Mouse (Mus musculus) kidney, postnatal 10 days (tissue): ENCODE measurements around the gene Rgl3.
A peak's percentile ranks its signal among the peaks of the same experiment; 100 is the strongest.

Experiments used
- DNase-seq: peaks from one replicate; pipeline ENCODE4 v3.0.0; 2021; ENCODE audit warnings: mixed read lengths

Gene Rgl3

DNA sequence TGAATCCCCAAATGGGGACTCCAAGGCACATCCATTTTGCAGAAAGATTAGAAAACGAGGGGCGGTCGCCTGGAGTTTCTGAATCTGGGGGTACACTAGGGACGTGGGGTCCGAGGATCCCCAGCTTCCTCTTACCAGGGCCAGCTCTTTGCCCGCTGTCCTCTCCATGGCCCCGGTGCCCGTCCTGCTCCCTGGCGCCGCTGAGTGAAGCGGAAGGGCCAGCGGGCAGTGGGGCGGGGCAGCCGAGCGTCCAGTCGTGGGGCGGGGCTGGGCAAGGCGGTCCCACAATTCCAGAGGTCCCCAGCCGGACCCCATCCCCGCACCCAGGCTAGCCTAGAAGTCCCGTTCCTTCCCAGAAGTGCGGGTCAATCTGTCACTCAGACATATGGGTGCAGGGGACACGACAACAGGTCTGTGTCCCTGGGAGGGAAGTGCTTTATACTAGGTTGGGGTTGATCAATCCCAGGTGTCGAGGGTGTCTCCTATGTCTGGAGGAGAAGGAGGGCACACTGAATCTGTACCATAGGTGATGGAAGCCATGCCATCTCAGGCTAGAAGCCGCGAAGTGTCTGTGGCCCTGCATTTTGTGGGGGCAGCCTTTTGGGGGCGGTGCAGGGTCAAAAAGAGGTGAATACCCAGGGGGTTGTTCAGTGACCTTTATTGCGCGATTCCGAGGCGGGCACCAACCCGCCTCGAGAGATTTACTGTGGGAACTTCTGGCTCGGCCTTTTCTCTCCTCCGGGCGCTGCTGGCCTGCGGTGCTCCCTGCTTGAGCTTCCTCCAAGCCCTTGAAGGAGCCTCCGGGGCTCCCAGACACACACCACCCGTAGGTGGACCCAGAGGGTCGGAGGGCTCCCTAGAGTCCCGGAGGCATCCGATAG, at the start of gene Rgl3:
Gene Rgl3 (minus strand): TSS at position 217 of the 881 bp plus-strand sequence.
- DNase-seq, result peak; percentile 86

DNA sequence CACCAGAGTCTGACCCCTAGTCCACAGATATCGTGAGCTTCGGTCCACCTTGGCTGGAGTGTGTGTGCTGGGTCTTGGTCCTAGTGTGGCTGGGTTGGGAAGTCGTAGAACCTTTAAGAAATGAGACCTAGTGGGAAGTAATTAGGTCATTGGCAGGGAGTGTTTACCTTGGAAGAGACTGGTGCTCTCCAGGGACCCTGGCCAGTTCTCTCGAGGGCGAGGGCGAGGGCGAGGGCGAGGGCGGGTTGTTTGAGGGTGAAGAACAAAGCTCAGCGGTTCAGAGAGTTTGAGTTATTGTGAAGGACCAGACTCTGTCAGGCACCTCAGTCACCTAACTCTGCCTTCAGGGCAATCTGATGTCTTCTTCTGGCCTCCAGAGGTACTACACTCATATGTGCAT, 48.6 kb upstream of the Rgl3 start:
- DNase-seq, result no peak

DNA sequence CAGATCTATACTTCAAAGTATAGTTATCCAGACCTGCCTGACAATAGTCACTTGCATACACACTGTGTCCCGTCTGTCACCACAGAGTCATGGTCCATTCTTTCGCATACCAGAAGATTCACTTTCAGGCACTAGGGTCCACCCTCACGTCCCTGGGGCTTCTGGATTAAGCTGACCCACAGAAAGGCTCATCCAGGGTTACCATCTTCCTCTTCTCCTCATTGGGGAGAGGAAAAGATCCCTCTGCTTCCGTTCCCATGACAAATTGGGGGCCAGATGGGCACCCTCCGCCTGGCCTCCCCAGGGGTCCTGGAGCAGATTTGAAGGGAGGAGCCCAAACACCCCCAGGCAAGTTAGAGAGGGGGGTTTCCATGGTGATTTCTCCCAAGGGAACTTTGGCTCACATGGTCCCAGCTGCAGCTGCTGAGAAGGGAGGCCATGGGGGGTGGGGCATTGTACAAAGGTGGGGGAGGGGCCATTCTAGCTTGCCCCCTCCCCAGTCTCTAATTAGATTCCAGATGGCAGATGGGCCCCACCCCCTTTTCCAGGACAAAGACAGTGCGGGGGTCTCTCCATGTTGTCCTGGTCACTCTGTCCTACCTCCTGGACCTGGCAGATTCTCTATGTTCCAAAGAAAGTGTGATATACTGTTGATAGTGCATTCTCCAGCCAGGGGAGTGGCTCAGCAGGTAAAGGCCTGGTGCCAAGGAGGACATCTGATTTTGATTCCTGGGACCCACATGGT, 46.2 kb upstream of the Rgl3 start:
- no peak for DNase-seq

DNA sequence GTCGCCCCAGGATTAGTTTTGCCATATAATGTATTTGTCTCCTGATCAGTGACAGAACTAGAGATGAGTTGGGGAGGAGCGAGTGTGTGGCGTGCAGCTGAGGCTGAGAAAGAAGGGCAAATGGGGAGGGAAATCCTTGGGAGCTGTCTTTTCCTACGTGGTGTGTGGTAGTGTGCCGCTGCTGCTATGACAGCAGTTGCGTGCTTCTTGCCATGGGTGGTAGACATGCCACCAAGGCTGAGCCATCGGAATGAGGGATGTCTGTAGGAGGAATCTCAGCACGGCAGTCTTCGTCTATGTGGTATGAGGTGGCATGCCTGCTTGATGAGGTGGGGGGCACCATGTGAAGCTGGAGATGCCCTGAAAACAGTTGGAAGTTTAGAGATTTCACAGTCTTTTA, 41.1 kb upstream of the Rgl3 start:
- no peak for DNase-seq

DNA sequence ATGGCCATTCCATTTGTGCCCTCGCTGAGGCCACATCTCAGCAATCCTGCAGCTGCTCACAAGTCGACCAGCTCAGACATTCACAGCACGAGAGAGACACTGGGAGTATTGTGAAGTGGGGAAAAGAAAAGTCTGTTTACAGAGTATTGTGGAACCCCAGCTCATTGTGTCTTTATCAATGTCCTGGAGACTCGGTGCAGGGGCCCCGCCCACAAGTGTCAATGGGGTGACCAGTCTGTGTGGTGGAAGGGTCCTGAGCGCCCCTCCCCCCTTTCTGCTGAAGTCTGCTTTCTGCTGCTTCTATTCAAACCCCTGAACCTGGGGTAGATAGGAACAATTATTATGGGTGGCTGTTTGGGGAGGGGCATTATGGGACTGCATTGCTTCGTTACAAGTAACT, 39.2 kb upstream of the Rgl3 start:
- no peak for DNase-seq

DNA sequence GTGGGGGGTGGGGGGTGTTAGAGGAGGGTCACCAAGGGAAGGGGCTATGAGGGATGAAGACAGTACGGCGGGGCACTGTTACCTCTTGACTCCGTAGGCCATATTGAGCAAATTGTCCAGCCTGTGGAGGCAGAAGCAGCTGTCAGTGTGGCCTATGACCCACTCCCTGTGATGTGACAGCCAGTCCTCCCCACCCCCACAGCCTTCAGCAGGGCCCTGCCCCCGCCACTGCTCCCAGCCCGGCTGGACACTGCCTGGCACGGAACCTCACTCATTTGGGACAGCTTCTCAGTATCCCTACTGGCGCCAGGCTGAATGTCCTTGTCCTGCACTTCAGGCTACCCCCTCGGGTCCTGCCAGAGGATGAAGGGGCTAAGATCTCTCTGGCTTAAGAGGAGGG, 35.3 kb upstream of the Rgl3 start:
- no peak for DNase-seq

DNA sequence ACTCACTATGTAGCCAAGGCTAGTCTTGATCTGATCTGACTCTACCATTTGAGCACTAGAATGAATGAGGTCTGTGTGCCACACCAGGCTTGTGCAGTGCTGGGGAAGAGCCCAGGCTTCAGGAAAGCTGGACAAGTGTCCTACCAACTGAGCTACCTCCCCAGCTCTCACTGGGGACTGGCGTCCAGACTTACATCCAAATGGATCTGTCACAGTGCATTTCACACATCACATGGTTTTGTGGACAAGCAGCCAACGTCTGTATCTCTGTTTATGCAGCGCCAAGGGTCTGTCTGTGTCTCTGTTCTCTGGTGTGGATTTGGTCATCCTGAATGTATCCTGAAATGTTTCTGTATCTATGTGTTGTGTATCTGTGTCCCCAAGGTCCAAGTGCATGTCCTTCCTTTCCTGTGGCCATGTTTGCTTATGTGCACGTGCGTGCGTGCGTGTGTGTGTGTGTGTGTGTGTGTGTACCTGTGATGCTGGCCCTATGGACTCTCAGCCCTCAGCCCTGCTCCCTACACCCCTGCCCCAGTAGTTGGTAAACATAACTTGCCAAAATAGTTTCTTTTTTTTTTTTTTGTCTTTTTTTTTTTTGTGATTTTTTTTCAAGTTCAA, 28.1 kb upstream of the Rgl3 start:
- no peak for DNase-seq

DNA sequence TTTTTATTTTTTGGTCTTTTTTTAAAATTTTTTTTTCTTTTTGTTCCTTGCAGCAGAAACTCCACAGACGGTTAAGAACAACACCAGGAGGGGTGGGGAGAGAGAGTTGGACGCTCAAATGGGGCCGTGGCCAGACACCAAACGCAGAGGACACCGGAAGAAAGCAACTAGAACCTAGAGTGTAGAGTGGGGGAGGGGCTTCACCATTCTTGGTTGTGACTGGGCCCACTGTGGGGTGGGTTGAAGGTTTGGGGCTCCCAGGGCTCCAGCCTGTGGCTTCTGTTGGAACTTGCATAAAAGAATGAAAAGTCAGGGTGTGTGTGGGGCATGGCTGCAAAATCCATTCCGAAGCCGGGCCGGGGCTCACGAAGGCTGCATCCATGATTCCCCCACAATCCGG, 27.0 kb upstream of the Rgl3 start:
- DNase-seq, result no peak

DNA sequence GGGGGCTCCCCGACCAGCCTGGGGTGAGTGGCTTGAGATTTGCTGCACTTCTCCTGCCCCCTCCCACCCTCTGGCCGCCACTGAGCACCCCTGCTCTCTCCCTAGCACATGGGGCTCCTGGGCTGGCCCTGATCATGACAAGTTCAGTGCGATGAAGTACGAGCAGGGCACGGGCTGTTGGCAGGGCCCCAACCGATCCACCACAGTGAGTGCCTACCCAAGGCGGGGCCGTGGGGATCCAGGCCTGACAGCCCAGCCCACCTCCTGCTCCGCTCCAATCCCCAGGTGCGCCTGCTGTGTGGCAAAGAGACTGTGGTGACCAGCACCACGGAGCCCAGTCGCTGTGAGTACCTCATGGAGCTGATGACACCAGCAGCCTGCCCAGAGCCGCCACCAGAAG, 23.5 kb upstream of the Rgl3 start:
- DNase-seq, result no peak

DNA sequence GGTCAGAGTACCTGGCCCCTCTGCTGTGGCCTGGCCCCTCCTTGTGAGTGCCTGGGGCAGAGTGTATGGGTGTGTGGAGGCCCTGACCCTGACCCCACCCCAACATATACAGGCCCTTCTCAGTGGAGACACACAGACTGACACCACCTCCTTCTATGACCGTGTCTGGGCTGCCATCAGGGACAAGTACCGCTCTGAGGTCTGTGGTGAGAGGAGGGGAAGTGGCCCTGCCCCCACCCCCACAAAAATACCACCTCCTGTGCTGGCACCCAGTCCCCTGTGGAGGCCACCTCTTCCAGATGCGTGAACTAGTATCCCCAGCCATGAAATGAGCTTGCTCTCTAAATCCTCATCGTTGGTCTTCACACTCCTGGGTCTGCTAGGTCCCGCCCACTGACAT, 21.8 kb upstream of the Rgl3 start:
- DNase-seq, result no peak

DNA sequence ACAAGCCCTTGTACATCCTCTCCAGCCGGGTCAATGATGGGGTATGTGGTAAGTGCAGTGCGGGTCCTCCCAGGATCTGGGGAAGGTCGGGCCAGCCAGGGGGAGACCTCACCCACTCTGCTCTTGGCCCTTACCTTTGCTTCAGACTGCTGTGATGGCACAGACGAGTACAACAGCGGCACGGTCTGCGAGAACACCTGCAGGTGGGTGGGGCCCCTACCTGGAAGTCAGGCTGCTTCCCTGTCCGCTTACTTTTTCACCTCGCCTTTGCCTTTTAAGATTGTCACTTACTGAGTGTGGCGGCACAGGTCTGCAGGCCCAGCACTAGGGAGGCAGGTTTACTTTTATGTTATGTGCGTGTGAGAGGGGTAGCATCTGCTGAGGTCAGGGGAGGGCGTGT, 15.3 kb upstream of the Rgl3 start:
- DNase-seq, result no peak

DNA sequence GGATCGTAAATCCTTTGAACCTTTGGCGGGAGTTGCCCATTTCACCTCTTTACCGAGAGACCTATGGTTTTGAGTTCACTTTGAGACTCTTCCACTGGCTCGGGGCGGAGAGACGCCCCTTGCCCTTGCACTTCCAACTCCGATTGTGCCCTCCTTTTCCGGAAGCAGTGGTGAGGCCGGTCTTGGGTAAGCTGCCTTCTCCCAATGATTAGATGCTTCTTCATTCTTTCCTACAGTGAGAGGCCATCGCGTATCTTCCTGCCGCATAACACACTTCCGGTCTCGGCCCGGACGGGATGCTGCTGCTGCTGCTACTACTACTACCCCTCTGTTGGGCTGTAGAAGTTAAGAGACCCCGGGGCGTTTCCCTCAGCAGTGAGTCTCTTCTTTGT, 13.9 kb upstream of the Rgl3 start:
- peak; percentile 66 for DNase-seq

DNA sequence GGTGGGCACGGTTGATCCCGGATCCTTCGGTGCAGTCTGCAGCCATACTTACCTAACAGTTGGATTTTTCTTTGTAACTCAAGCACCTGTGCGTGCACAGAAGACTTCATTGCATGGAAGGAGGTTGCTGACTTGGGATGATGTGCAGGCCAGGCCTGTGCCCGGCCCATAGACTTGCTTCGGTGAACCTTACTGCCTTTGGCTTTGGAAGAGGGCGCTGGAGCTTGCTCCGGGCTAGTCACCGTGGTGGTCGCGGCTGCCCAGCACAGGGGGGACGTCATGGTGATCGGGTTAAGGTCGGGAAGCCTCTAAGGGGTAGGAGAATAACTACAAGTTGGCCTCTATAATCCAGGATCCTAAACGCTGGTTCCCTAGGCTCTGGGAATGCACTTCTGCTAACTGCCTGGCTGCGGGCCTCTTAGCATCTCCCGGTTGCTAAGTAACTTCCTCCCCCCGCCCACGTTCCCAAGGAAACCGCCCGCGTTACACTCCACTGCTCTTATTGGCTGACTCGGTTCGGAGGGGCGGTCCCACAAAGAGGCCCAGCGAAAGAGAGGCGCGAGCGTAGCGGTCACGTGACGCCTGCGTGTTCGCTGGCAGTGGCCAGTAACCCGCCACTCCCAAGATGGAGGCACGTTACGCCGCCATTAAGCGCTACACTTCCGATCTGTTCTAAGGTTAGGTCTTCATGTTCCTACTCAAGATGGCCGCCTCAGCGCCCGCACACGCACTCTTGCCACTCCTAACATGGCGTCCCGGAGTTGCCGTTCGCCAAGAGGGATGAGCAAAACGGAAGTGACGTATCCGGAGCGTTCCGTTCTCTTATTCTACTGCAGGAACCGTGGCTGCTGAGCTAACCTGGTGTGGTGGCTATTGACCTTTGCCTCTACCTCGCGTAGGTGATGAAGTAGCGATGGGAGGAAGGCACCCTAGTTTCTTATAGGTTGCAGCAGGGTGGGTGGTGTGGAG, 13.2 kb upstream of the Rgl3 start, which contains the start of the genes Ccdc151 and Prkcsh:
Gene Ccdc151 (minus strand): TSS at position 441 of the 969 bp plus-strand sequence.
Gene Prkcsh (plus strand): TSS at position 613 of the 969 bp plus-strand sequence.
- peak; percentile 100 for DNase-seq

DNA sequence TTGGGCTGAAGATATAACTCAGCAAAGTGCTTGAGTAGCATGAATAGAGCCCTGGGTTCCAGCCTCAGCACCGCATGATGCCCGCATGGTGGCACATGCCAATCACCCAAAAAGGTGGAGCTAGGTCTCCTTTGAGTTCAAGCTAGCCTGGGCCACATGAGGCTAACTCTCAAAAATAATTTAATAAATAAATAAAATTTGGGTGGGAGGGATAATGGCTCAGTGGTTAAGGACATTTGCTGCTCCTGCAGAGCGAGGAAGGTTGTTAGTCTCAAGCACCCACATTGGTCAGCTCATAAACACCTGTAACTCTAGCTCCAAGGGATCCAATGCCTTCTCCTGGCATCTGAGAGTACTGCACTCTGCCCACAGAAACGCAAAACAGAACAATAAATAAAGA, 12.4 kb upstream of the Rgl3 start:
- no peak for DNase-seq

DNA sequence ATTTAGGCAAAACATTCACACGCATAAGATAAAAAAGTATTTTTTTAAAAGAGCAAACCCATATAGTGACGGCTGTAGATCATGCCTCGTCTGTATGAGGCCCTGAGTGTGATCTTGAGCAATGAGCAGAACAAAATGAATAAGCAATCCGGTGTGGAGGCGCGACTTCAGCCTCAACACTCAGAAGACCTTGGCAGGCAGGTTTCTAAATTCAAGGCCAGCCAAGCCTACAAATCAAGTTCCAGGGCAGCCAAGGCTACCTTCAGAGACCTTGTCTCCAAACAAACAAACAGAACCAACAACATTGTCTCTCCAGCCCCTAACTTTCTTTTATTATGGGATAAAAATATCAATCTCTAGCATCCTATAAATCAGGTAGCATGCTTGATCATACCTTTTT, 11.1 kb upstream of the Rgl3 start:
- no peak for DNase-seq

DNA sequence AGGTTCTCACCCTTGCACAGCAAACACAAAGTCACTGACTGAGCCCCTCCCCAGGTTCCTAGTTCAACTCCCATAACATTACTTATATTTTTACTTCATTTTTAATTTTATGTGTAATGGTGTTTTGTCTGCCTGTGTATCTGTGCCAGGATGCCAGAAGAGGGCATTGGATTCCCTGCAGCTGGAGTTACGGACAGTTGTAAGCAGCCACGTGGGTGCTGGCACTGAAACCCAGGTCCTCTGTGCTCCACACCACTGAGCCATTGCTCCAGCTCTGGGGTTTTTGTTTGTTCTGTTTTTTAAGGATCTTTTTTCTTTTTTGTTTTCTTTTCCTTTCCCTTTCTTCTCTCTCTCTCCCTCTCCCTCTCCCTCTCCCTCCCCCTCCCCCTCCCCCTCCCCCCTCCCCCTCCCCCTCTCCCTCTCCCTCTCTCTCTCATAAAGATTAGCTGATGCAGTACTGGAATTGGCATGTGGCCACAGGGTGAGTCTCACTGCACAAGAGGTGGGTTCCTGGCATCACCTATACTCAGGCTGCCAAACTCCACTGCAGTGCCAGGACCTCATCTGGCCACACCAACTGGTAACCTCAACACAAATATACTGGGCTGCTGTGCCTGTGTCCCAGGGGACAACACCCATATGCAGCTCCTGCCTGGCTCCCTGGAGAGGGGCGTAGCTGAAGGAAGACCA, 7.1 kb upstream of the Rgl3 start:
- DNase-seq, result no peak

DNA sequence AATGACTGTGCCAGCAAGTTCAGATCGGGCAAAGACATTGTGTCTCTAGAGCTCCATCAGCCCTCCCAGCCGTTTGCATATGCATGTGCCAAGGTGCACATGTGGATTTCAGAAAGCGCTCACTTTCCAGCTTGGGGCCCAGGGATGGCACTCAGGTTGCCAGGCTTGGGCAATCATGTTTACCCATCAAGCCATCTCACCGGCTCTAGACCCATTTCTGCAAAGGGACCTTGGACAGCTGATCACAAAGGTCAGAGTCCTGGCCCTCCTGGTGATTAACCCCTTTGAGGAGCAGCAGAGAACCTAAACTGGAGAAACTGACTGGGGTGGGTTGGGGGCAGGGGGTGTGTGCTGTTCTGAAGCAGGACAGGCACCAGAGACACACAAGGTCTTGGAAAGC, 3.0 kb upstream of the Rgl3 start:
- DNase-seq, result no peak

DNA sequence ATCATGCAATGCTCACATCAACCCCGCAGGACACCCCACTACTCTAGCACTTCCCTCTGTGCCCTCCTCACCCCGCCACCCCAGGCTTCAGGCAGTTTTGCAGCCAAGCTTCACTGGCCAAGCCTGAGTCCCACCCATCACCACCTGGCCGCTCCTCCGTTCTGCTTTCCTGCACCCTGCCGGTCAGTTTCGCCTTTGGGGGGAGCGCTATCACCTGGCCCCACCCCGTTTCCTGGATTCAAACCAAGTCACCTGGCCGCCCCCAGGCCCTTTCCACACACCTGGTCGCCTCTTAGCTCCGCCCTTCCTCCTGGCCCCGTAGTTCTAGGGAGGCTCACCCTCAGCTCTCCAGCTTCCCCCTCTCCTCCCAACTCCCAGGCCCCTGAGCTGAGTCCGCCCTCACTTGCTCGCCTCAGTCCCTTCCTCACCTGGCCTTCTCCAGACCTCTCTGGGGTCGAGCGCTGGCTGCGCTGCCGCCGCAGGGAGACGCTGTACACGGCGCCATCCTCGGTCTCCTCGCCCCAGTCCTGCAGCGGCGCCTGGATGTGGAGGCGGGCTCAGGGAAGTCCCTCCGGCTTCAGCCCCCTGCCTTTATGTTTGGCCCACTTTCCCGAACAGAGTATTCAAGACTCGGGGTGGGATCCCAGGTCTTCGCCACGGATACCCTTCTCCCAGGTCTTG, 685 bp downstream of the Rgl3 start:
- DNase-seq, result peak; percentile 76

DNA sequence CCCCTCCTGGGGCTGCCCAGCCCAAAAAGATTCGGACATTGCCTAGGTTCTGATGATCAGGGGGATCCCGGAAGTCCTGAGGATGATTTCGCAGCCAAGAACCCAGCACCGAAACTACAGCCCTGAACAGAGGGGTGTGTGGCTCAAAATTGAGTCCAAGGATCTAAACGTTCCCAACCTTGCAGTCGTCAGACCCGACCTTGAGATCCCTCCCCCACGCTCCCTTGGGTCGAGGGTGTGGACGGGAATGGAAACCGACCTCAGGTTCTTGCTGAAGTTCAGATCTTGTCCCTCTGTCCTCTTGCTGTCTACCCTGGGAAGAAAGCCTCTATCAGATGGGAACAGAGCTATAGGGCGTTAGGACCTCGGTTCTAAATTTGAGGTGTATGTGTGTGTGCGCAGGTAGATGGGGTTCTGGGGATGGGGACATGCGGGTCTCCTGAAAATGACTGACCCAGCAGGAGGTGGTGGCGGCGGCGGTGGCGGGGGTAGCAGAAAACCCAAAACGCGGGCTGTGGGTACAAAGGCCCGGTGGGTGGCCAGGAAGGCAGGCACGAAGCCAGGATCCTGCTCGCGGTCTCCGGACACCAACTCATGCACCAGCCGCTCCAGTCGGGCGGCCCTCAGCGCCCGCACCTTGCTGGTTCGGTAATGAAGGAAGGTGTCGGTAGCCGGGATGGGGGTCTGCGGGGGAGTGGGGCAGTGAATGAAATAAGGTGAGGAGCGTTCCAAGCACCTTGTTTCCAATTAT, 1.5 kb downstream of the Rgl3 start:
- DNase-seq, result peak; percentile 39

DNA sequence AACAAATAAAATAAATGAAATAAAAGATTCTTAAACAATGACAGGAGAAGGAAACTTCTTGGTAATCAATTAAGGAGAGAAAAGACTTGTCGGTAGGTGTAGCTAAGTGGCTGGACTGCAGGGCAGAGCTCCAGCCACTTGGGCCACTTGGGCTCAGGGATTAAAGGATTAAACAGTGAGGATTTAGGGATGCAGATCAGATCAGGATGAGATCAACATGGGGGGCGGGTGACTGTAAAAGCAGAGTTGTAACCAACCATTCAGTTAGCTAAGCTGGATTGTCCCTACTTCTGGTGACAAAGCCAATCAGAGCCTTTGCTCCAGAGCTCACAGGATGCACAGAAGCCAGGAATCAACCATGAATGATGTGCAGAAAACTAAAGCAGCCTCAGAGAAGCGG, 5.3 kb downstream of the Rgl3 start:
- no peak for DNase-seq
